Mouse (Mus musculus) cerebellum, adult 2 months (tissue): ENCODE measurements around the gene Mmd.

Source experiments
- CTCF ChIP-seq: fragments of 200-500 bp; IDR thresholded peaks from 2 replicates; pipeline ENCODE4 v1.5.1; 2011; ENCODE audit warnings: low read depth, mild to moderate bottlenecking, control low read depth, low read length, moderate library complexity, borderline replicate concordance; ENCODE audit not compliant: insufficient read depth
- POLR2A ChIP-seq: fragments of 200-500 bp; IDR thresholded peaks from 2 replicates; pipeline ENCODE4 v1.6.1; 2011; ENCODE audit warnings: low read length, control low read depth, borderline replicate concordance; ENCODE audit not compliant: insufficient read depth

DNA sequence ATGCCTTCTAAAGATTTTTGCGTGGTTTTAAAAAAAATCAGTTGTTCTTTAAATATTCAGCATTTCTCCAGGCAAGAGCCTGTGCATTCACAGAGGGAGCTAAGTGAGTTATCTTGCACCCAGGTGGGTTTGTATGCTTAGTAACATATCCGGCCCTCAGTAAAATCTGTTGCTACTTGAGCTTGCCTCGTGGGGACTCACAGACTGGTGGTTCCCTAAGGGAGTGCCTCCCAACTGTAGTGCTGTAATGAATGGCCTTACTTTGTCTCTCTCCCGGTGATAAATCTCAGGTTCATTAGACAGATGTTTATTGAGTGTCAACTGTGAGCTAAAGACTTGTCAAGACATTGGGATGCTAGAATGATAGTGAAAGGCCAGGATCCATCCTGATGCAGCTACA lies 35.4 kb downstream of the Mmd start:
- TF ChIP-seq POLR2A (no peak), CTCF (no peak)
